Mouse (Mus musculus) G1E (cell line): ENCODE results near the gene Rbm4. TPM values are rescaled to one million over a fixed set of nuclear protein-coding genes. Genes with fewer than 3 reads are reported as not detected.
A peak's percentile ranks its signal among the peaks of the same experiment; 100 is the strongest.

ENCODE experiments used
- ATAC-seq: 2 replicates; pipeline ENCODE4 v1.8.0; 2016; ENCODE audit warnings: mild to moderate bottlenecking; ENCODE audit not compliant: insufficient number of reproducible peaks, poor library complexity, low FRiP score, severe bottlenecking; ENCODE audit errors: extremely low read depth
- DNase-seq: peaks from one replicate; pipeline ENCODE4 v3.0.0; 2012; ENCODE audit warnings: low spot score
- H3K27me3 ChIP-seq: 2 replicates; pipeline ENCODE4 v1.6.1; 2012; ENCODE audit warnings: mild to moderate bottlenecking, low read length, inconsistent platforms; ENCODE audit not compliant: insufficient read depth
- H3K36me3 ChIP-seq: replicated peaks from 2 replicates; pipeline ENCODE3; 2012; ENCODE audit warnings: mild to moderate bottlenecking, inconsistent platforms
- H3K4me1 ChIP-seq: 2 replicates; pipeline ENCODE4 v1.6.1; 2012; ENCODE audit warnings: low read depth, low read length, inconsistent platforms, mixed read lengths; ENCODE audit not compliant: insufficient read depth
- H3K4me3 ChIP-seq: 2 replicates; pipeline ENCODE4 v1.5.1; 2012; ENCODE audit warnings: low read depth, mild to moderate bottlenecking, inconsistent platforms, low read length, moderate library complexity, mixed read lengths
- H3K9me3 ChIP-seq: replicated peaks from 2 replicates; pipeline ENCODE4 v1.6.1; 2012; ENCODE audit warnings: inconsistent platforms
- CTCF ChIP-seq: IDR thresholded peaks from 2 replicates; pipeline ENCODE4 v1.5.1; 2012; ENCODE audit warnings: low read depth, low read length, inconsistent platforms, mixed read lengths
- GATA1 ChIP-seq: IDR thresholded peaks from 2 replicates; pipeline ENCODE4 v1.6.1; 2012; ENCODE audit warnings: borderline replicate concordance, low read length, inconsistent platforms, mixed read lengths
- GATA2 ChIP-seq: IDR thresholded peaks from 2 replicates; pipeline ENCODE4 v1.6.1; 2012; ENCODE audit warnings: low read depth, low read length, inconsistent platforms, borderline replicate concordance
- POLR2AphosphoS5 ChIP-seq: IDR thresholded peaks from 2 replicates; pipeline ENCODE4 v1.6.1; 2012; ENCODE audit warnings: low read depth, low read length, inconsistent platforms; ENCODE audit not compliant: insufficient replicate concordance
- TAL1 ChIP-seq: conservative IDR thresholded peaks from 2 replicates; pipeline ENCODE4 v1.6.1; 2012; ENCODE audit warnings: low read depth, low read length, inconsistent platforms, mixed read lengths
- polyA plus RNA-seq: library from polyadenylated mRNA; stranded (reverse); fragments of >175 nt; gene quantifications from 2 replicates; pipeline ENCODE4 v1.2.3, GENCODE M21; 2012
- total RNA-seq, 2 experiments: library from RNA; stranded (forward) in 1 of 2; stranded (reverse) in 1 of 2; fragments of 200-1000 nt in 1 of 2; fragments of >200 nt in 1 of 2; fragmentation: Nextera tagmentation in 1 of 2; gene quantifications; 2 replicates each; pipeline ENCODE4 v1.2.3; 2014 to 2017

Rbm4 gene
- total and polyA plus RNA-seq, 3 experiments, result 19.9 to 99.5 (median 72.4) TPM

DNA sequence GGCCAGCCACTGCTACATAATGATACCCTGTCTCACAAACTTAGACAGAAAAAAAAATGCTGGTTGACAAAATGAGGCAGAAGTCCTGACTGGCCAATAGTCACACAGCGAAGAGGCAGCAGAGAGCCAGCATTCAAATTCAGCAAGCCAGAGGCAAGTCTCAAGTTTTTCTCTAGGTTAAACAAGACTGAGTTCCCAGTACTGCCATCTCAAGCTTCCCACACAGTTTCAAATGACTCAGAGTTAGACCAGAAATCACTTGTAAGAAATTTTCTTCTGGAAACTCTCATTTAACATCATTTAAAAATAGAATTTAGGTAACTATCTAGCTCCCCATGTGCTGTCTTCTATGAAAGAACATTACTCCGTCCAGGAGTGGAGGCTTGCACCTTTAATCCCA is 4.1 kb upstream of the Rbm4 start:
- H3K9me3 ChIP-seq, result no peaks in the 10 kb centered on the region
- DNase-seq (no peak), ATAC-seq (no peak)
- H3K4me1 ChIP-seq, result peaks cover 67% of the 10 kb centered on the region
- TF ChIP-seq POLR2AphosphoS5, result no peak
- TF ChIP-seq CTCF, result no peak
- TF ChIP-seq TAL1, result no peak
- no peak for TF ChIP-seq GATA2
- TF ChIP-seq GATA1, result no peak
- no peak overlapping the region for H3K4me3 ChIP-seq
- H3K36me3 ChIP-seq, result peaks cover 76% of the 10 kb centered on the region
- H3K27me3 ChIP-seq, result no peaks in the 10 kb centered on the region

DNA sequence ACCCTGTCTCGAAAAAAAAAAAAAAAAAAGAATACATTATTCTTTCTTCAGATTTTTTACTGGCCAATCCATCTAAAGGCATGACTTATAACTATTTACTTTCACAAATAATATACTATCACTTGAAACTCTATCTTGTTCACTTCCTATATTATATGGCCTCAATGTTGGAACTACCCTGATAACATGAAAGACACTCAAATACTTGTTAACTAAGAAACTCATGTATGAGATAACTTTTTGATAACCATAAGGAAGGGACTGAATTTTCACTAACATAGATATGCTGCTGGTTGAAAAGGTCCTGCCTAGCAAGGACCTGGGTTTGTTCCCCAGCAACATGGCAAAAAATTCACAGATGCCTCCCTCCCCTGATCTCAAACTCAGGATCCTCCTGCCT is 2.2 kb upstream of the Rbm4 start:
- DNase-seq, result no peak

DNA sequence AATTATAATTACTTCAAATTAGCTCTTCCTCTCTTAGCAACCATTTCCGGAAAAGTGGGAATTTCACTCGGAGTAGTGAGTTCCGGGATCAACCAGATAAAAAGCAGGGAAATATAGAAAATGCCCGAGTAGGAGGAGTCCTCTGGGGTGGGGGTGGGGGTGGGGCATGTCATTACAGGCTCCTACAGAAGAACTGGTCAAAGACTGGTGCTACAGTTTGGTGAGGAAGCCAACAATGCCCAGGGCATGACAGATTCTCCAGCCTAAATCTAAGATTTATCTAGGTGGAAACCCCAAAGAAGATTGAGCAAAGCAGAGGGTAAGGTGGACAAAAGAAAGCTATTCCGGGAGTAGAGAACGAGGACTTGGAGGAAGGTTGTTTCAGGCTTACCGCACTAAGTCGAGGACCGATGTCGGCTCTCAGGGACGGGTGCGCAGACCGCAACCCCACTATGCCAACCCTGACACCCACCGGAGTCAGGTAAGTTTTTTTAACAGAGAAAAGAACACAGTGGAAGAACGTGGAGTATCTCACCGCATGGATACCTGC is 345 bp downstream of the Rbm4 start:
- Histone ChIP-seq H3K36me3 (peaks cover 71% of the 10 kb centered on the region), H3K4me1 (peaks cover 60% of the 10 kb centered on the region), H3K4me3 (peak overlapping the region; percentile 78), H3K27me3 (no peaks in the 10 kb centered on the region), H3K9me3 (no peaks in the 10 kb centered on the region)
- no peak for TF ChIP-seq TAL1
- no peak; the same call in 1 of the 2 replicates for TF ChIP-seq POLR2AphosphoS5
- no peak for TF ChIP-seq GATA2
- TF ChIP-seq GATA1, result no peak
- DNase-seq (peak; percentile 19), ATAC-seq (no peak)

More for the DNA sequence above, 2.2 kb upstream of the Rbm4 start:
- Histone ChIP-seq H3K36me3 (peaks cover 75% of the 10 kb centered on the region), H3K4me3 (no peak overlapping the region), H3K9me3 (no peaks in the 10 kb centered on the region), H3K27me3 (no peaks in the 10 kb centered on the region), H3K4me1 (peaks cover 66% of the 10 kb centered on the region)
- ATAC-seq, result no peak
- TF ChIP-seq GATA2 (no peak), POLR2AphosphoS5 (no peak), GATA1 (no peak), TAL1 (no peak), CTCF (no peak)

DNA sequence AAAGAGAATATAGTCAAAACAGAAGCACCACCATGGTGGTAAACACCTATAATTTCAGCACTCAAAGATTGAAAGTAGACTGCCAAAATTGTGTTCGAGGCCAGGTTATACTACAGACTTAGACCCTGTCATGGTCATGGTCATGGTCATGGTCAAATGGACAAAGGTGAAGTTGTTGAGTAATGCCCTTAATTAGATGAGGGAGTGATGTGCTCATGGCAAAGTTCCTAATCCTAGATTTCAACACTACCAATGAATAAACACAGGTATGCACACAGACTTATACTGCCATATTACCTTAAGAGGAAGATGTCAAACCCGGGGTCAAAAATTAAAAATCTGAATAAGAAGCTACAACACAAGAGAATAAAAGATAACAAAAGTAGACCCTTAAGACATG is 7.4 kb downstream of the Rbm4 start:
- peaks cover 38% of the 10 kb centered on the region for H3K4me1 ChIP-seq
- H3K4me3 ChIP-seq, result no peak overlapping the region
- H3K36me3 ChIP-seq, result peaks cover 95% of the 10 kb centered on the region
- H3K9me3 ChIP-seq, result no peaks in the 10 kb centered on the region
- no peak for DNase-seq
- H3K27me3 ChIP-seq, result no peaks in the 10 kb centered on the region
- no peak for ATAC-seq
- no peak for TF ChIP-seq POLR2AphosphoS5
- no peak for TF ChIP-seq GATA2
- no peak for TF ChIP-seq CTCF
- TF ChIP-seq GATA1, result no peak
- no peak for TF ChIP-seq TAL1

DNA sequence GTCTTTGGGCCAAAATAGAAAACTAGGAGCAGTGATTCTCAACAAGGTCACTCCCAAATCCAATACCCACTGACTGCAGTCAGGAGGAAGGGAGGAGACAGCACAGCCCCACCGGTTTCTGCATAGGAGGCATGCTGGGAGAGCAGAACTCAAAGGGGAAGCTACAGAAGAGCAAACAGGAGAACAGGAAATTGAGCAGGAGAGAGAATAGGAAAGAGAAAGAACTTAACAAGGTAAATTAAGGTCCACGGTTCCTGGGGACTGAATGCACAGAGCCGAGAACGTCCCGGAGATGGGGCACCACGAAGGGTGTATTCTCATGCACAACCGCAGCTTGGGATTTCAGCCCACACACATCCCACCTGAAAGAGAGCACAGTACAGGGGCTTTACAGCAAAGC is 8.5 kb downstream of the Rbm4 start:
- Histone ChIP-seq H3K36me3 (peaks cover 93% of the 10 kb centered on the region), H3K27me3 (no peaks in the 10 kb centered on the region), H3K4me3 (no peak overlapping the region), H3K9me3 (no peaks in the 10 kb centered on the region), H3K4me1 (peaks cover 30% of the 10 kb centered on the region)
- ATAC-seq (no peak), DNase-seq (no peak)
- TF ChIP-seq TAL1 (no peak), CTCF (no peak), GATA1 (no peak), GATA2 (no peak), POLR2AphosphoS5 (no peak)

DNA sequence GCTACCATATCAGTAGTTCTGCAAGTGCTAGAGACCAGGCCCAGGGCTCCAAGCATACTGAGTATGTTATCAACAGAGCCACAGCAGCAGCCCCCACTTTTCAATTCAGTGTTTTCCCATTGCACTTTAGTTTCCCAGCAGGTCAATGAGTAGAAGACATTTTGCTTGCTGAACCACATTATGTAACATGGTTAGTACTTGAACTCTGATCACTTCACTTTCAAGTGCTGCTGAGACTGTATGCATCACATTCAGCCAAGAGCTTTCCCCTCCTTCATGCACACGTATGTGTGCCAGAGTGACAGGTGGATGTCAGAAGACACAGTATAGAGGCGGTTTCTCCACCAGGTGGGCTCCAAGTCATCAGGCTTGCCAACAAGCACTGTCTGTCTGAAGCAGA is 10.8 kb downstream of the Rbm4 start:
- Histone ChIP-seq H3K36me3 (peaks cover 96% of the 10 kb centered on the region), H3K9me3 (no peaks in the 10 kb centered on the region), H3K27me3 (no peaks in the 10 kb centered on the region), H3K4me3 (no peak overlapping the region), H3K4me1 (peaks cover 32% of the 10 kb centered on the region)
- TF ChIP-seq POLR2AphosphoS5 (no peak), GATA1 (no peak), GATA2 (no peak), TAL1 (no peak), CTCF (no peak)
- ATAC-seq (no peak), DNase-seq (no peak)
